Mouse (Mus musculus): Measurements from ENCODE around the gene Tuba4a. TPM values are rescaled to one million over a fixed set of nuclear protein-coding genes. Genes with fewer than 3 reads are reported as not detected.

The Tuba4a gene
- total RNA-seq, 2 experiments from 2014 or later, result 371 to 462 TPM

GRCm38 (mm10) chr1:75210136-75211087 lies 9.3 kb downstream of the Tuba4a start, which contains the start of the genes Glb1l and Stk16:
TSS of gene Glb1l (minus strand) at chr1:75210813.
TSS of gene Stk16 (plus strand) at chr1:75210838.
- DNase-seq, result peak; percentile 97

- DNase-seq, result peak; percentile 52
These were observed 10.5 kb downstream of the Tuba4a start for GRCm38 (mm10) chr1:75208967-75209678.

DNA sequence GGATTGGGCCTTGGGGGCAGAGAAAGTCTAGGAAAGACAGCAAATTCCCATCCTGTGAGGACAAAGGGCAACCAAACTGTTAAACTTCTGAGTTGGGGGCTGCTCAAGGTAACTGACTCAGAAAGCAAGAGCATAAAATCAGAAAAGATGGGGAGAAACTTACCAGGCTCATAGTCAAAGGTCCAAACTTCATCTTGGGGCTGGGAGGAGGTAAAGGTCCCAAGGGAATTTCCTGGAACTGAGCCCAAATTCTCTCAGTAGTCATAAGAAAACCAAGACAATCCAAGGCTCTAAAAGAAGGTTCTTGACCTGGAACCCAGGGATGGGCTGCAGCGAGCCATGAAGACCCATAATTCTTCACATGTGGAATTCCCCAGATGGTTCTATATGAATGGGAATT lies 18.4 kb downstream of the Tuba4a start:
- DNase-seq, result no peak

DNA sequence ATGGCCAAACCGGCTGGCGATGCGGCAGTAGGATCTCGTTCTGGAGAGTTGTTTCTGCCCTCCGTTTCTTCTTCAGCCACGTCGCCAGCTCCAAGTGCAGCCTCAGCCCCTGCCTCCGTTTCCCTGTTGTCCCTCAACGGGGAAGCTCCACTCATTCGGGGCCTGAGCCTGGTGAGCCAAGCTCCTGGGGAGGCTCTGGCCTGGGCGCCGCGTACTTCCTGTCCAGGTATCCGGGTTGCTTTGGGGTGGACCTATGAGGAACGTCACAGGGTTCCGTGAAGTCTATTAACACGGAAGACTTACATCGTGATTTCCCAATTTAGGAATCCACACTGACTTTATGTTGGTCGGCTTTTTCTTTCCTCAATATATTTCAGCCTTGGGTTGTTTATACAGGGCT lies 27.2 kb downstream of the Tuba4a start:
- DNase-seq, result peak; percentile 37

GRCm38 (mm10) chr1:75191622-75192402 lies 27.9 kb downstream of the Tuba4a start, which contains the start of the genes Ankzf1 and Atg9a:
TSS of gene Ankzf1 (plus strand) at chr1:75192151.
TSS of gene Atg9a (minus strand) at chr1:75192196.
- DNase-seq, result peak; percentile 94

DNA sequence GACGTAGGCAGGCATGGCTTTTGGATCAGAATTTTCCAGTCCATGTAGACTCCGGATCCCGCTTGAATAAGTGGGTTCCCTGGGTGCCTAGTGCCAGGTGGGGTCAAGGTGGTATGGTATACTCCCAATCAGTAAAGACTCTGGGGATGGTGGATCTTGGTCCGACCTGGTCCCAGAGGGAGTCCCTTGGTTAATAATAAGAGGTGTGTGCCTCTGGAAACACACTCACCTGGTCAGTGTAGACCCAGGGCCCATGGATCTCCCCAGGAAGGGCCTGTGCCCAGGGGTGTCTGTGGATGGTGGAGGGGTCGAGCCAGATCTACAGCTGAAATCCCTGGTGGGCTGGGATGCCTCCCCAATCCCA lies 28.4 kb downstream of the Tuba4a start:
- DNase-seq, result no peak

DNA sequence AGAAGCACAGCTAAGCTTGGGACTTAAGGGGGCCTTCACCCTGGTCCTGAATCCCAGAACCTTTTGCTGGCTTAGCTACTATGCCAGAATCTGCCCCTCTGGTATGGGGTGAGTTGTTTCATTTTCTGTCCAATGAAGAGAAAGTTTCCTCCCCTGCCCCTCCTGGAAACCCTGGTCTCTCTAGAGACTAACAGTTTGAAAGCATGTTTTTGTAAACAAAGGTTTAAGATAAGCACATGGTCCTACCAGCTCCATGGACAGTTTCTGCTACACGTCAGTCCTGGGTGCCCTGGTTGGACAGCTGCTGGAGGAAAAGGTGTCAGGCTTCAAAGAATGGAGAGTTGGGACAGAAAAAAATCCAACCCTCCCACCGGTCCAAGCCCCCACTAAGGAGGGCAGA lies 29.1 kb downstream of the Tuba4a start:
- DNase-seq, result no peak

DNA sequence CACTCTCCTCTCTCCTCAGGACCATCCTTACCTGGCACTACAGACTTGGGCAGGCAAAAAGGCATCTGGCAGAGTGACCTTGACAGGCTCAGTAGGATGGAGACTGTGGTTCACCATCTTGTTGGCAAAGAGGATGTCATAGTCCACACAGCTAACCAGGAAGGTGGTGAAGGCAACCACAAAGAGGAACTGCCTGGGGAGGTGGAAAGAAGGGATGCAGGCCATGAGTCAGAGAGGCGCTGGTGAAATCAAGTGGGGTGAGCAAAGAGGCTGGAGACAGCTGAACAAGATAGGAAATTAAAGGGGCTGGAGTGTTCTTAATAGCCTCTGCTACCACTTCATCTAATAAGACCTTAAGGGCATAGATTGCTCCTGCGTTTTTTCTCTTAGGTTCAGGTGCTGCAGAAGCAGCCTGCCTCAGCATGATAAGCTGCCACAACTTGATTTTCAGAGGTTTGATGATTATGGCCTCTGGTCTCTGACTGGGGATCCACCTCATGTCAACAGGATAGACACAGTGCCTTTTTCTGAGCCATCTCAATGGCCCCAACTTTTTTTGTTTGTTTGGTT lies 31.7 kb downstream of the Tuba4a start:
- no peak for DNase-seq

DNA sequence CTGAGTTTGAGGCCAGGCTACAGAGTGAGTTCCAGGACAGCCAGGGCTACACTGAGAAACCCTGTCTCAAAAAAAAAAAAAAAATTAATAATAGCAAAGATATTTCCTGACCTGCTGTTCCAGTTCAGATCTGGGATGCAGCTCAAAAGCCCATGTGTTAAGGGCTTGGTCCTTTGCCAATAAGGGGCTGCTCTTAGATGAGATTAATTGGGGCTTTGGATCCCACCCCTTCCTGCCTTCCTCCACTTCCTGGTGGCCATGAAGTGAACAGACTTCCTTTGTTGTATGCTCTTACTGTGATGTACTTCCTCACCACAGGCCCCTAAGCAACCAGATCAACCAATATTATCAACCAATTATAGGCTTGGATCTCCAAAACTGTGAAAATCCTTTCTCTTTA lies 32.5 kb downstream of the Tuba4a start:
- no peak for DNase-seq

DNA sequence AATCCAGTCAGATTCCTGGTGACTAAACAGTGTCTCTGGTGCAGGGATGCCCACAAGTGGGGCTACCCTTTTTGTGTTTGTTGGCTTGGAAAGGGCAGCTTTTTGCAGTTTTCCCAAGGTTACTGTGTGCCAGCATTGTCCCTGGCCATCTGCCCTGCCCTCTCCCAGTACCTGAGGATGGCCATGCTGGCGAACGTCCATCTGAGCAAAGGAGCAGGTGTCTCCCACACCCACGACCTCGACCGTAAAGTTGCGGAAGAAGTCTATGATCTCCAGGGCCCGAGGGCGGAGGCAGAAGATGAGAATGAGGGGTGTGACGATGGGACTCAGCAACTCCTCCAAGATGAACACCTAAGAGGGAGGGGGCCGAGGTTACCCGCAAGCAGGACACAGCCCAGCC lies 34.2 kb downstream of the Tuba4a start:
- no peak for DNase-seq

GRCm38 (mm10) chr1:75182160-75182559 lies 37.5 kb downstream of the Tuba4a start:
- DNase-seq, result no peak

- no peak for DNase-seq
These were observed 38.2 kb downstream of the Tuba4a start for GRCm38 (mm10) chr1:75181377-75181870.

- no peak for DNase-seq
These were observed 38.9 kb downstream of the Tuba4a start for GRCm38 (mm10) chr1:75180741-75181140.

GRCm38 (mm10) chr1:75180105-75180590 lies 39.5 kb downstream of the Tuba4a start, which contains the start of gene Abcb6:
TSS of gene Abcb6 (minus strand) at chr1:75180392.
- DNase-seq, result peak; percentile 88

GRCm38 (mm10) chr1:75179334-75180104 lies 40.1 kb downstream of the Tuba4a start:
- peak; percentile 51 for DNase-seq

- DNase-seq, result peak; percentile 98
These were observed 50.9 kb downstream of the Tuba4a start, which contains the start of gene Zfand2b for GRCm38 (mm10) chr1:75168472-75169464. TSS of gene Zfand2b (plus strand) at chr1:75168646.

DNA sequence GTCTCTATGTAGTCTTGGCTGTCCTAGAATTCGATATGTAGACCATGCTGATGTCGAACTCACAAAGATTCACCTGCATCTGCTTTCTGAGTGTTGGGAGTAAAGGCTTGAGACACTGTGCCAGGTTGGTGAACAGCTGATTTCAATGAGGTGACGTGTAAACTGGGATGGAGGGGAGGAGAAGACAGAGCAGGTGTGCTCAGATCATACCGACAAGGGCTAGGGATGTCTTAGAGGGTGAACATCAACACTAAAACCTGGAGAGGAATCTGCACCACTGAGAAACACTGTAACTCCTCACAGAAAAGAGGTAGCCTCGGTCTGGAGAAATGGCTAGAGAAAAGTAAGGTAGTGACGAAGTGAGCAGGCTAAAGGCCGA lies 51.6 kb downstream of the Tuba4a start:
- DNase-seq, result no peak
